Comparison of ENCODE assay signal across 15 mouse cellular contexts in genomic region chr1:193344976-193345375, GRCm38 (mm10). TPM values are rescaled to one million over a fixed set of nuclear protein-coding genes. Genes with fewer than 3 reads are reported as not detected.
DNase-seq lines count a peak whose midpoint lies in the region; ATAC-seq and TF ChIP-seq lines count a peak whose summit lies in the region.
"Had no signal": no experiment of that assay in that cellular context is flagged by ENCODE, and none has a peak within 500 bp of the region (broad histone marks: within the 10 kb centered on the region; RNA-seq: fewer than 3 reads in every experiment).

No protein-coding gene starts in this region.

- H3K9me3 ChIP-seq in forebrain, embryonic 13.5 days (replicated peaks): no peaks in the 10 kb centered on the region
- H3K9me3 ChIP-seq in forebrain, embryonic 12.5 days: no peaks in the 10 kb centered on the region
- H3K9me3 ChIP-seq: lung, embryonic 15.5 days; megakaryocyte, embryonic 14.5 days had no signal

- no peaks in the 10 kb centered on the region for H3K27me3 ChIP-seq in forebrain, embryonic 13.5 days
- no peaks in the 10 kb centered on the region for H3K27me3 ChIP-seq in forebrain, embryonic 12.5 days
- no peaks in the 10 kb centered on the region for H3K27me3 ChIP-seq in thymus, adult 2 months (ENCODE audit: control insufficient read depth, insufficient read depth, low read length)
- H3K27me3 ChIP-seq: lung, embryonic 15.5 days had no signal

- no peak for TF ChIP-seq POLR2A in thymus, adult 2 months (IDR thresholded peaks at IDR 0.05; ENCODE audit: control insufficient read depth, extremely low read depth, insufficient read depth, low read length, poor library complexity)

- H3K9ac ChIP-seq in forebrain, embryonic 13.5 days: no peak overlapping the region
- no peak overlapping the region for H3K9ac ChIP-seq in forebrain, embryonic 12.5 days
- H3K9ac ChIP-seq: lung, embryonic 15.5 days had no signal

- DNase-seq in thymus, adult 2 months: peak; percentile 42
- no peak for DNase-seq in thymus, postnatal 4 days
- no peak for DNase-seq in left cerebral cortex, postnatal 25 days (ENCODE audit: low spot score in 2 of 2)
- no peak for DNase-seq in adrenal gland, adult (ENCODE audit: inconsistent age in 2 of 2, low spot score in 1 of 2)
- no peak for DNase-seq in adrenal gland, postnatal 25 days
- DNase-seq: cerebellum, adult 11-12 months; kidney, adult 2 months; right cerebral cortex, postnatal 25 days had no signal

- WGBS in forebrain, embryonic 13.5 days: 9% methylated on average over 2 of the region's 2 CpGs
- WGBS in forebrain, embryonic 12.5 days: 21% methylated on average over 2 of the region's 2 CpGs
- WGBS in thymus, adult 2 months: 0% methylated on average over 2 of the region's 2 CpGs

- H3K36me3 ChIP-seq in forebrain, embryonic 13.5 days (ENCODE audit: poor library complexity, severe bottlenecking): peaks cover 31% of the 10 kb centered on the region
- H3K36me3 ChIP-seq in forebrain, embryonic 12.5 days (replicated peaks): peaks cover 23% of the 10 kb centered on the region
- no peaks in the 10 kb centered on the region for H3K36me3 ChIP-seq in thymus, adult 2 months (ENCODE audit: control insufficient read depth, insufficient read depth, low read length)

- ATAC-seq in forebrain, embryonic 13.5 days: no peak
- ATAC-seq in forebrain, embryonic 12.5 days (ENCODE audit: low FRiP score): no peak
- peak; percentile 67 for ATAC-seq in inflammation-experienced regulatory T-cells, adult 6 months

- no peaks in the 10 kb centered on the region for H3K4me1 ChIP-seq in forebrain, embryonic 13.5 days
- H3K4me1 ChIP-seq in forebrain, embryonic 12.5 days: no peaks in the 10 kb centered on the region
- peaks cover 76% of the 10 kb centered on the region for H3K4me1 ChIP-seq in thymus, adult 2 months (replicated peaks; ENCODE audit: control insufficient read depth, insufficient read depth, low read length)
- H3K4me1 ChIP-seq: lung, embryonic 15.5 days had no signal

- TF ChIP-seq CTCF in thymus, adult 2 months (IDR thresholded peaks at IDR 0.05; ENCODE audit: borderline replicate concordance, control insufficient read depth, extremely low read depth, insufficient read depth, low read length, poor library complexity): no peak

- no peak overlapping the region for H3K4me2 ChIP-seq in forebrain, embryonic 13.5 days
- no peak overlapping the region for H3K4me2 ChIP-seq in forebrain, embryonic 12.5 days
- H3K4me2 ChIP-seq: lung, embryonic 15.5 days had no signal

- intact Hi-C loops in left cerebral cortex, postnatal 25 days (cut with DNase I): no loop called here

- no peak overlapping the region for H3K4me3 ChIP-seq in forebrain, embryonic 13.5 days
- no peak overlapping the region for H3K4me3 ChIP-seq in forebrain, embryonic 12.5 days (replicated peaks)
- no peak overlapping the region for H3K4me3 ChIP-seq in thymus, adult 2 months (ENCODE audit: control insufficient read depth, insufficient read depth, low read length)
- H3K4me3 ChIP-seq: lung, embryonic 15.5 days; megakaryocyte, embryonic 14.5 days had no signal

- peak overlapping the region; percentile 49 for H3K27ac ChIP-seq in forebrain, embryonic 13.5 days
- no peak overlapping the region for H3K27ac ChIP-seq in forebrain, embryonic 12.5 days
- no peak overlapping the region; the same call in 1 of the 2 replicates for H3K27ac ChIP-seq in thymus, adult 2 months (ENCODE audit: control insufficient read depth, insufficient read depth, low read length)
- H3K27ac ChIP-seq: lung, embryonic 15.5 days had no signal

RNA-seq across cellular contexts. Expression of gene Camk1g, which starts 25.1 kb away (rescaled TPM):
- polyA plus RNA-seq in forebrain, embryonic 13.5 days (2015; fragmentation: Nextera tagmentation; extraction: Ambion mirVana): 26.7 and 30.0 TPM in 2 replicates
- 20.5 and 20.6 TPM in 2 replicates for polyA plus RNA-seq in forebrain, embryonic 12.5 days (2016; fragmentation: Nextera tagmentation; extraction: Ambion mirVana)
- 2.9 and 3.4 TPM in 2 replicates for polyA plus RNA-seq in thymus, adult 2 months (2012; rRNA removed)
- not detected for polyA plus RNA-seq in inflammation-experienced regulatory T-cells, adult 6 months (2017; shearing (Covaris generic))
- 10 to 100 TPM; 36.9 to 51.0 TPM for total RNA-seq in left cerebral cortex, postnatal 25 days (2021)
- 0.12 TPM in 1 of 2 replicates, not detected in the other for total RNA-seq in adrenal gland, postnatal 25 days (2021)
- total RNA-seq: liver, adult 2 months; MEL had no signal
- polyA plus RNA-seq: liver, adult 2 months had no signal
